Mouse (Mus musculus): ENCODE results near the gene Efnb3.

Gene Efnb3

DNA sequence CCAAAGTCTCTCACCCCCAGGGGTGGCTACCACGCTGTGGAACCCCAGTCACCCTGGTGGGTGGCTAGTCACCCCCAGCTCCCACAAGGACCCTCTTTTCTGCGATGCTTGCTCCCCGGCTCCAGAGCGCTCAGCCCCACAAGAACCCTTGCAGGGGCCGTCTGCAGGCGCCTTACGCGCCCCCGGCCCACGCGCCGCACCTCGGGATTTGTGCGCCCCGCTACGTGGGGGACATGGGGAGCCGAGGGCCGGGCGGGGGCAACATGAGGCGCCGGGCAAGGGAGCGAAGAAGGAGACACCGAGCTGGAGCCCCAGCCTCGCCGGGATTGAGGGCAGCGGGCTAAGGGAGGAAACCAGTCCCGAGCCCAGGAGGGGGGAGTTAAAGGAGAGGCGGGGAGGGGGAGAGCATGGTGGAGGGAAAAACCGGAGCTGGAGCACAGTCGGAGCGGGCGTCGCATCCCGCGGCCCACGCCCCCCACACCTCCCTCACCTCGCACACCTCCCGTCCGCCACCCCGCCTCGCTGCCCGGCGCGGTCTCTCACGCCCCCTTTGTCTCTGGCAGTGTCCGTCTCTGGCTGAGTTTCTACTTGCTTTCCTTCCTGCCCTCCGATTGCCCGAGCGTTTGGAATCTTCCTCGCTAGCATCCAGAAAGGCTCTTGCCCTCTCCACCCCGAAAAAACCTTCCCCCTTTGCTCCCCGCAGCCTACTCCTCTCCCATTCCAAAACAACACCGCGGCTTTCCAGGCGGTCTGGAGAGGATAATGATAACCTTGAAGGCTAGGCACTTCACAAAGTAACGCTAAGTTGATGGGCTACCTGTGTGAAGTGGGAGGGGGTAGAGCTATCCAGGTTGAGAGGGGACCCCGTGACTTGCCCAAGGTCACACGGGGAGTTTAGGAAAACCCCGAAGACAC, at the start of gene Efnb3:
TSS of gene Efnb3 (minus strand) at position 355 of the 915 bp plus-strand sequence.
- DNase-seq (ENCODE audit: low spot score in 2 of 2), result no peak

DNA sequence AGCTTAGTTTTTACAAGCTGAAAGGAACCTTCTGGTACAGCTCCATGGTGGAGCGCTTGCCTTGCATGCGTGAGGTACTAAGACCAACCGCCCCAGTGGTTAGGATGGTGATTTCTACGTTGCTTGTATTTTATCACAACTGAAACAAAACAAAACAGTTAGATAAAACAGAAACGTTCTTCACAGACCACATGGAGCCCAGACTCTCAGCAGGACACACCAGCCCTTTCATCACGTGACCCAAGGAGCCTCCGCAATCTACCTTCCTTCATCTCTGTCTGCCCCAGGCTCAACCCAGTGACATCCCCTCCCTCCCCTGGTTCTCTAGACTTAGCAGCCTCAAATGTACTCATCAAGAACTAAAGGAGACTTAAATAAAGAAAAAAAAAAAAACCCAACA, 49.4 kb upstream of the Efnb3 start:
- DNase-seq (ENCODE audit: low spot score in 2 of 2), result no peak

GRCm38 (mm10) chr11:69608525-69608924, 48.5 kb upstream of the Efnb3 start:
- DNase-seq (ENCODE audit: low spot score in 2 of 2), result no peak

- DNase-seq (ENCODE audit: low spot score in 2 of 2), result no peak
Observed at GRCm38 (mm10) chr11:69606832-69607231, 46.8 kb upstream of the Efnb3 start.

- DNase-seq (ENCODE audit: low spot score in 2 of 2), result no peak
Observed at GRCm38 (mm10) chr11:69606491-69606795, 46.4 kb upstream of the Efnb3 start.

DNA sequence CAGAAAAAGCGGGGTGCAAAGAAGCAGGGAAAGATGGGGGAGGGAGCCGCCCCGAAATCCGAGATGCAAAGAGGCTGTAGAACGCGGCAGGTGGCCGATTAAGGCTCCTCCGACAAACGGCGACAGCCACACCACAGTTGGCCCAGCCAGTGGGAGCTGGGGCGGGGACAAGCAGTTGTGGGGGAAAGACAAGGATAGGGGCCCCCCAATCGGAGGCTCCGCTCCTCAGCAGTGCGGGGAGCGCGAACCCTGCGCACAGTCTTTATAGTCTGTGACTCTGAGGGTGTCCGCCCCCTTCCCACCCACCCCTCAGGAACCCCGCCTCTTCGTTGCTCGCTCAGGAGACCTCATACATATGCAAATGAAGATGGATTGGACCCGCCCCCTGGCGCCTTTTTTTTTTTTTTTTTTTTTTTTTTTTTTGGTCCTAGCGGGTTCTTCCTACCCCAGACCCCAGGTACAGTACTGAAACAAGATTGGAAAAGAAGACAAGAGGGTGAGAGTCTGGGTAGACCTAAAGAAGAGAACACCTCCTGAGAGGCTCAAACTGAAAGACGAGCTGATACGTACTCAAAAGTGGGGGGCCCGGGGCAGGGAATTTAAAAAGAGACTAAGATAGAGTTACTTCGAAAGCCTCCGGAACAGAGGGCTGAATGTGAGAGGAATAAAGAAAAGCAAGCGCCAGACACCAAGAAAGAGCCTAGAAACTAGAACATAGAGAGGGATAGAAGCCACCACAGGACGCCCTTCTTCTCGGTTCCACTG, 45.9 kb upstream of the Efnb3 start, which contains the start of gene Atp1b2:
TSS of gene Atp1b2 (minus strand) at position 217 of the 765 bp plus-strand sequence.
- DNase-seq (ENCODE audit: low spot score in 2 of 2), result peak; percentile 59 to 67

DNA sequence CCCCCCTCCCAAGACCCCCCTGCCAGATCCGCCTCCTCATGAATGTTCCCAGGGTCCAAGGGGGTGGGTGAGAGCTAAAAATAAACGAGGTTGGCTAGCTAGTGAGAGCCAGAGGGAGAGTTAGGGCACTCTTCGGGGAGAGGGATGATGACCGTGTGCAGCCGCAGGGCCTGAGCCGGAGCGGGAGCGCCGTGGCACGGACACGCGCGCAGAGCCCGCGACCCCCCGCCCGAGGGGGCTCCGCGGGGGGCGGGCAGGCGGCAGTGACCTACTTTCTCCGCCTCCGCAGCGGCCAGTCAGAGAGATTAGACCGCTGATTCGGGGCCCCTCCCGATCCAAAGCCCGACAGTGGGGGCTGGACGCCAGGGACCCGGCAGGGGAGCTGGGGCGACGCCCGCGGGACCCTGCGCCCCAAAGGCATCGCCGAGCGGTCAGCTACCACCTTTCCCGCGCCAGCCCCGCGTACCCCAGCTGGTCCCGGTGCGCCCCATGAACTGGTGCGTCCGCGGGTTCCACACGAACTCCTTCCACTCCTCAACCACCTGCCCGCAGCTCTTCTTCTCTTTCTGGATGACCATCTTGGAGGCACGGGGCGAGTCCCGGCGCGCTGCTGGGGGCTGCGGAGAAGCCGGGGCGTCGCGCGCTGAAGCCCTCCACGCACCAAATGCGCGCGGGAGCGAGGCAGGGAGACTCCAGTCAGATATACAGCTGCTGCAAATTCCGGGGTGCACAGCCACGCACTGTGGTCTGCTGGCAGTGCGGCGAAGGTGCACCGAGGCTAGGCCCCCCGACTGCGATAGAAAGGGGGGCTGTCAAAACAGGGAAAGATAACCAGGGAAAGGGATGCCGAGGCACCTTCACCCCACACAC, 45.0 kb upstream of the Efnb3 start:
- no peak for DNase-seq (ENCODE audit: low spot score in 2 of 2)

GRCm38 (mm10) chr11:69604347-69604746, 44.3 kb upstream of the Efnb3 start:
- DNase-seq (ENCODE audit: low spot score in 2 of 2), result no peak

DNA sequence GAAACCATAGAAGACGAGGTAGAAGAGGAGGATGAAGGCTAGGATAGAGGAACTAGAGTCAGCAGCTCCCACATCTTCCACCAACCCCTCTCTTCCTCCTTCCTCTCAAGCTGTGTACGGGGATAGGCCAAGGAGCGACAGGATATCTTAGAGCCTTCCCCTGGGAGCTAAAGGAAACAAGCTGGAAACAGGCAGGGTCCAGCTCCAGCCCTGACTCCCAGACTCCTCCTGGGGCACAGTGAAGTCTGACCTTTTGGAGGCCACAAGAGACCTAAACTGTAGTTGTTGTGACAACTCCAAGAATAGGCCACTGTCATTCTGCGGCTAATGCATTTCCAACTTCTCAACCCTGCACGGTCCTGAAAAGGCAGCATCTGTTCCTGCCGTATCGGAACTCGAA, 43.5 kb upstream of the Efnb3 start:
- DNase-seq (ENCODE audit: low spot score in 2 of 2), result no peak

DNA sequence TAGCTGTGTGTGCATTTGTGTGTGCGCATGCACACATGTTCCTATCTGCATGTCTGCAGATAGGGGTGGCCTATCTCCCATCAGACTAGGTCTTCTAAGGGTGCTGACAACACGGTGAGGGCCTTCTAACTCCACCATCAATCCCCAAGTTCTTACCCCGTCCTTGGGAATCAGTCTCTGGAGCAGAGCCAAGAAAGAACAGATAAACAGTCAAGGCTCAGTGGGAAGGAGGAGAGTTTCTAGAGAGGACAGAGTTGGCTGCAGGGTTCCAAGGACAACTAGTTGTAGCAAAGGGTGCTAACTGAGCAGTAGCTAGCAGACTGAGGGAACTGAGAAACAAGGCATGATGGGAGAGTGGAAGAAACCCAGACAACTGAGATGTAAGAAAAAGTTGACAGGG, 41.8 kb upstream of the Efnb3 start:
- no peak for DNase-seq (ENCODE audit: low spot score in 2 of 2)

DNA sequence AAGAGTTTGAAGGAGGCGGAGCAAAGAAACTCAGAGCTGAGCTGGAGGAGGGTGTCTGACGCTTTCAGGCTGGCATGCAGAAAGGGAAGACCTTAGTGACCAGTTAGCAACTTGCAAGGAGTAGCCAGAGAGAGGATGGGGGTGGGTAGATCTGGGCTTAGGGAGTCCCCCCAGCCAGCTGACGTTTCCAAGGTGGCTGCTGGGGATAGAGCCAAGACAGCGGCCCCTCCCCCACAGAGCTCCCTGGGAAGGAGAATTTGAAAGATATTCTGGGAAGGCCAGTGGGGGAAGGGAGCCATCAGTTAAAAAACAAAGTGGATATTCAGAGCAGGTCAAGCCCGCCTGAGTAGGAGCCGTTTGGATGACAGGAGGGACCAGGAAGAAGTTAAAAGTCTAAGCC, 40.1 kb upstream of the Efnb3 start:
- DNase-seq (ENCODE audit: low spot score in 2 of 2), result no peak

GRCm38 (mm10) chr11:69599436-69599835, 39.4 kb upstream of the Efnb3 start:
- DNase-seq (ENCODE audit: low spot score in 2 of 2), result no peak

DNA sequence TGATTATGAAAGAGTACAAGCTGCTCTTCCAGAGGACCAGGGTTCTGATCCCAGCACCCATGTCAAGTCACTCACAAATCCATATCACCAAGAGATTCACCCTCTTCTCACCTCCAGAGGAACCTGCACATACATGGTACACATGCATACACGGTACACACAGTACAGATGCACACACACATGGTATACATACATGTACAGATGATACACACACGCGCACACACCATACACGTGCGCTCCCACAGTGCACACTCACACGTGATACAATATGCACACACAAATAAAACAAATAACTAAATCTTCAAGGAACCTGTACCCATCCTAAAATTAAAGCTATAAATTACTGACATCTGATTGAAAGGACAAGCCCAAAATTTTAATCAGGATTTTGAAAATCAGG, 34.8 kb upstream of the Efnb3 start:
- DNase-seq (ENCODE audit: low spot score in 2 of 2), result no peak

GRCm38 (mm10) chr11:69592799-69593198, 32.8 kb upstream of the Efnb3 start:
- DNase-seq (ENCODE audit: low spot score in 2 of 2), result no peak

GRCm38 (mm10) chr11:69591899-69592637, 32.1 kb upstream of the Efnb3 start:
- DNase-seq (ENCODE audit: low spot score in 2 of 2), result no peak

DNA sequence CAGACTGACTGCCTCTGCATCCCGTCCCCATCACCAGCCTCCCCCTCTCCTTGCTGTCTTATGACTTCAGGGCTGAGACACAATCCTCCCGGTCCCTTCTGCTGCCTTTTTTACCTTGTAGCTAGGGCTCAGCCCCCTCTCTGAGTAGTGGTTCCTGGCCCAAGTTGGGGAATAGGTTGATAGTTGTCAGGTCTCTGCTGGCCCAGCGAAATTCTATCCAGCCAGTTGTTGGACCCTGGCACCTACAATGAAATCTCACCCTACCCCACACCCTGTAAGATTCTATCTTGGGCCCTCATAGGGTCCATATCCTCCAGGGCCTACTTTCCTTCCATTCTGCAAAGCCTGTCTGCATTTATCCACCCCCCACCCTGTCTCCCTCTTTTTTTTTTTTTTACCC, 31.4 kb upstream of the Efnb3 start:
- no peak for DNase-seq (ENCODE audit: low spot score in 2 of 2)

- DNase-seq (ENCODE audit: low spot score in 2 of 2), result no peak
Observed at GRCm38 (mm10) chr11:69590622-69591021, 30.6 kb upstream of the Efnb3 start.

DNA sequence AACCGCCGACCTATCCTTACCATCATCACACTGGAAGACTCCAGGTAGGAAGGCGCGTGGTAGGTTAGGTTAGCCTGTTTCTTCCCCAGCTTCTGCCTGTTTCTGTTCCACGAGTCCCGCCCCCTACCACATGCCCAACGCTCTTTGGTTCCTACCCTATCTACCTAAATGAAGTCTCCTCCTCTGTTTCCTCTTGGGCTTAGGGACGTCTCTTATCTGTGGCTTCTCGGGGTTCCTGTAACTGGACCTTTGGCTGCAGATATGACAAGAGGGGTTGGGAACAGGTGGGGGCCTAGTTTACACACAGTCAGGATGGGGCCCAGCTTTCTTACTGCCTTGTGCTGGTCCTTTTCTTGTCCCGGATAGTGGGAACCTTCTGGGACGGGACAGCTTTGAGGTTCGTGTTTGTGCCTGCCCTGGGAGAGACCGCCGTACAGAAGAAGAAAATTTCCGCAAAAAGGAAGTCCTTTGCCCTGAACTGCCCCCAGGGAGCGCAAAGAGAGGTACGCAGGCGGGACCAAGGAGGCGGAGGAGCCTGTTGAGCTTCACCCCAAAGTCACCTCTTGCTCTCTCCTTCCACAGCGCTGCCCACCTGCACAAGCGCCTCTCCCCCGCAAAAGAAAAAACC, 29.3 kb upstream of the Efnb3 start:
- no peak for DNase-seq (ENCODE audit: low spot score in 2 of 2)

GRCm38 (mm10) chr11:69585718-69586325, 25.8 kb upstream of the Efnb3 start:
- peak in 1 of 2 experiments; percentile 42 for DNase-seq (ENCODE audit: low spot score in 2 of 2)

- DNase-seq (ENCODE audit: low spot score in 2 of 2), result no peak
Observed at GRCm38 (mm10) chr11:69584937-69585336, 24.9 kb upstream of the Efnb3 start.

Measured in spleen, postnatal 14 days (tissue).